Mouse (Mus musculus) gastrocnemius, postnatal 14 days (tissue): ENCODE measurements at regions not wholly inside any gene's neighbourhood (a gene's known extent, or its start where the extent isn't known, plus 50 kb on each side); places are given as distances from the start of the nearest gene placed in this dataset.
"Not testable (repeated sequence)": the region's sequence is repeated elsewhere in the genome, so short reads cannot be mapped to it uniquely, and the experiment has no call there.

ENCODE experiments used
- DNase-seq: peaks from one replicate; pipeline ENCODE4 v3.0.0; 2021; ENCODE audit warnings: mixed read lengths
- intact Hi-C: fragments of 180-260 bp; cut with DNase I; formaldehyde crosslinking; loops from one replicate; pipeline ENCODE4 v1.15.1; 2025; ENCODE audit warnings: low total_unique reads

- intact Hi-C loops, result no loop called here
- DNase-seq, result no peak
Measured at GRCm38 (mm10) chr2:146710676-146711075, 145.0 kb upstream of the Kiz start.

- intact Hi-C loops, result no loop called here
- DNase-seq, result no peak
Measured at GRCm38 (mm10) chr2:146721184-146721715, 134.4 kb upstream of the Kiz start.

GRCm38 (mm10) chr2:146722351-146723025 lies 133.2 kb upstream of the Kiz start:
- intact Hi-C loops, result no loop called here
- no peak for DNase-seq

GRCm38 (mm10) chr2:146723172-146723571 lies 132.5 kb upstream of the Kiz start:
- intact Hi-C loops, result no loop called here
- DNase-seq, result no peak

GRCm38 (mm10) chr2:146723671-146724070 lies 132.0 kb upstream of the Kiz start:
- no peak for DNase-seq
- intact Hi-C loops, result no loop called here

GRCm38 (mm10) chr2:146724142-146724679 lies 131.5 kb upstream of the Kiz start:
- intact Hi-C loops, result no loop called here
- no peak for DNase-seq

GRCm38 (mm10) chr2:146724924-146725555 lies 130.6 kb upstream of the Kiz start:
- intact Hi-C loops, result no loop called here
- no peak for DNase-seq

- DNase-seq, result no peak
- intact Hi-C loops, result no loop called here
Measured at GRCm38 (mm10) chr2:146728693-146729092, 127.0 kb upstream of the Kiz start.

GRCm38 (mm10) chr2:146731081-146731480 lies 124.6 kb upstream of the Kiz start:
- DNase-seq, result no peak
- intact Hi-C loops, result no loop called here

GRCm38 (mm10) chr2:146732891-146733290 lies 122.8 kb upstream of the Kiz start:
- intact Hi-C loops, DNase-seq: not testable (repeated sequence)

GRCm38 (mm10) chr2:146744396-146744795 lies 111.3 kb upstream of the Kiz start:
- intact Hi-C loops, result no loop called here
- no peak for DNase-seq

- no peak for DNase-seq
- intact Hi-C loops, result no loop called here
Measured at GRCm38 (mm10) chr2:146745012-146745682, 110.5 kb upstream of the Kiz start.

- intact Hi-C loops, result no loop called here
- no peak for DNase-seq
Measured at GRCm38 (mm10) chr2:146745683-146746047, 110.0 kb upstream of the Kiz start.

GRCm38 (mm10) chr2:146753988-146754387 lies 101.7 kb upstream of the Kiz start:
- intact Hi-C loops, result no loop called here
- DNase-seq, result no peak

- intact Hi-C loops, result no loop called here
Measured at GRCm38 (mm10) chr2:146763522-146764144, 92.0 kb upstream of the Kiz start.

GRCm38 (mm10) chr2:146764313-146765255 lies 91.1 kb upstream of the Kiz start:
- intact Hi-C loops, result no loop called here
- DNase-seq, result no peak

More at GRCm38 (mm10) chr2:146763522-146764144, 92.0 kb upstream of the Kiz start:
- DNase-seq, result no peak

- DNase-seq, result no peak
- intact Hi-C loops, result no loop called here
Measured at GRCm38 (mm10) chr2:146774876-146775275, 80.8 kb upstream of the Kiz start.

GRCm38 (mm10) chr2:146787132-146787810 lies 68.4 kb upstream of the Kiz start:
- no peak for DNase-seq
- intact Hi-C loops, result no loop called here
